24 mouse cellular contexts compared by ENCODE assay signal in genomic region chr14:99316275-99316674, GRCm38 (mm10). TPM values are rescaled to one million over a fixed set of nuclear protein-coding genes. Genes with fewer than 3 reads are reported as not detected.
DNase-seq lines count a peak whose midpoint lies in the region; ATAC-seq and TF ChIP-seq lines count a peak whose summit lies in the region.
"Had no signal": no experiment of that assay in that cellular context is flagged by ENCODE, and none has a peak within 500 bp of the region (broad histone marks: within the 10 kb centered on the region; RNA-seq: fewer than 3 reads in every experiment).

No protein-coding gene starts in this region.

- peak; percentile 30; the same call in 1 of the 2 replicates for ATAC-seq in intestine, embryonic 15.5 days
- ATAC-seq in kidney, embryonic 14.5 days (ENCODE audit: low FRiP score, low TSS enrichment), result no peak
- ATAC-seq: CD4-positive, CD25-positive, alpha-beta regulatory T cell, adult 4 months; forebrain, embryonic 13.5 days; hindbrain, postnatal 0 days had no signal

- no peak overlapping the region for H3ac ChIP-seq in myocyte (ENCODE audit: control insufficient read depth, insufficient read length)

- TF ChIP-seq POLR2A in myocyte (IDR thresholded peaks at IDR 0.05; ENCODE audit: insufficient read length, low read depth), result peak; percentile 42

- no peak overlapping the region for H3K4me3 ChIP-seq in intestine, embryonic 15.5 days (replicated peaks)
- H3K4me3 ChIP-seq in myocyte, result no peak overlapping the region
- H3K4me3 ChIP-seq in kidney, embryonic 14.5 days (ENCODE audit: low read length), result no peak overlapping the region
- H3K4me3 ChIP-seq: forebrain, embryonic 10.5 days; forebrain, embryonic 13.5 days; heart, adult 2 months; heart, embryonic 10.5 days; heart, embryonic 13.5 days had no signal

- no peak overlapping the region for H3K27ac ChIP-seq in intestine, embryonic 15.5 days
- H3K27ac ChIP-seq in kidney, embryonic 14.5 days (ENCODE audit: low read depth, low read length), result no peak overlapping the region
- H3K27ac ChIP-seq: forebrain, embryonic 10.5 days; forebrain, embryonic 13.5 days; heart, adult 2 months; heart, embryonic 10.5 days; heart, embryonic 13.5 days; hindbrain, embryonic 14.5 days; hindbrain, postnatal 0 days had no signal

- no peak overlapping the region for H3K4me2 ChIP-seq in intestine, embryonic 15.5 days (replicated peaks)
- H3K4me2 ChIP-seq in myocyte (ENCODE audit: low read depth), result no peak overlapping the region
- H3K4me2 ChIP-seq in kidney, embryonic 14.5 days (replicated peaks; ENCODE audit: low read depth, low read length), result no peak overlapping the region
- H3K4me2 ChIP-seq: forebrain, embryonic 13.5 days; heart, embryonic 13.5 days; hindbrain, embryonic 14.5 days had no signal

- H3K4me1 ChIP-seq in intestine, embryonic 15.5 days (replicated peaks), result no peaks in the 10 kb centered on the region
- H3K4me1 ChIP-seq in kidney, embryonic 14.5 days (ENCODE audit: control insufficient read depth, insufficient read depth, low read length), result no peaks in the 10 kb centered on the region
- H3K4me1 ChIP-seq: forebrain, embryonic 10.5 days; forebrain, embryonic 13.5 days; heart, embryonic 10.5 days; heart, embryonic 13.5 days had no signal

- 0 out of 2 replicates have a peak, but pooled peaks cover 3% of the 10 kb centered on the region for H3K36me3 ChIP-seq in intestine, embryonic 15.5 days
- H3K36me3 ChIP-seq in myocyte (ENCODE audit: control insufficient read depth, insufficient read depth), result peaks cover 22% of the 10 kb centered on the region
- H3K36me3 ChIP-seq in kidney, embryonic 14.5 days (ENCODE audit: control insufficient read depth, insufficient read depth, low read length), result no peaks in the 10 kb centered on the region

- H3K9ac ChIP-seq in intestine, embryonic 15.5 days, result no peak overlapping the region
- no peak overlapping the region for H3K9ac ChIP-seq in kidney, embryonic 14.5 days (ENCODE audit: low read depth, low read length)
- H3K9ac ChIP-seq: forebrain, embryonic 13.5 days; heart, embryonic 13.5 days; hindbrain, embryonic 14.5 days had no signal

- DNase-seq in R1 (ENCODE audit: low read depth, low spot score), result peak; percentile 46
- no peak for DNase-seq in layer of hippocampus, adult 9-11 months
- DNase-seq in cerebellum, postnatal 10 days, result no peak
- DNase-seq: adrenal gland, adult 2 months; adrenal gland, postnatal 14 days; cerebellum, adult 11 months; cerebellum, adult 2 months; cerebellum, adult 9-11 months; cerebellum, postnatal 36 days; gastrocnemius, postnatal 10 days; gastrocnemius, postnatal 36 days; heart, adult 2 months; heart, postnatal 14 days; heart, postnatal 4 days had no signal

- 89% methylated on average over 4 of the region's 4 CpGs for WGBS in intestine, embryonic 15.5 days
- WGBS in kidney, embryonic 14.5 days, result 97% methylated on average over 4 of the region's 4 CpGs

- H3K79me2 ChIP-seq in myocyte (ENCODE audit: control insufficient read depth, insufficient read depth), result peaks cover 6% of the 10 kb centered on the region

- H3K27me3 ChIP-seq in intestine, embryonic 15.5 days (replicated peaks), result no peaks in the 10 kb centered on the region
- H3K27me3 ChIP-seq in myocyte (ENCODE audit: control insufficient read depth, insufficient read depth, insufficient read length), result no peaks in the 10 kb centered on the region
- no peaks in the 10 kb centered on the region for H3K27me3 ChIP-seq in kidney, embryonic 14.5 days (ENCODE audit: control insufficient read depth, insufficient read depth, low read length)
- H3K27me3 ChIP-seq: forebrain, embryonic 13.5 days; heart, embryonic 13.5 days had no signal

- H3K9me3 ChIP-seq in intestine, embryonic 15.5 days, result no peaks in the 10 kb centered on the region
- H3K9me3 ChIP-seq in kidney, embryonic 14.5 days (ENCODE audit: control insufficient read depth, low read length), result no peaks in the 10 kb centered on the region
- H3K9me3 ChIP-seq: forebrain, embryonic 10.5 days; forebrain, embryonic 13.5 days; heart, embryonic 10.5 days; heart, embryonic 13.5 days had no signal

TF ChIP-seq in myocyte, 11 proteins besides CTCF, POLR2A, EP300 and RAD21:
- TF ChIP-seq MYOG (IDR thresholded peaks at IDR 0.05; ENCODE audit: control insufficient read depth in 1 of 3, insufficient read depth in 1 of 3, insufficient read length in 2 of 3, low read depth in 2 of 3) (no peak), POLR2AphosphoS2 (IDR thresholded peaks at IDR 0.05; ENCODE audit: insufficient read length, low read depth) (peak; percentile 91), MYOD1 (IDR thresholded peaks at IDR 0.05; ENCODE audit: control insufficient read depth in 1 of 3, insufficient read length in 2 of 3, low read depth in 2 of 3) (no peak), SRF (IDR thresholded peaks at IDR 0.05; ENCODE audit: control insufficient read depth, insufficient read length, low read depth) (no peak), TCF12 (IDR thresholded peaks at IDR 0.05; ENCODE audit: insufficient read depth, poor library complexity, severe bottlenecking) (no peak), CEBPB (IDR thresholded peaks at IDR 0.05; ENCODE audit: insufficient read depth, poor library complexity, severe bottlenecking) (no peak)

RNA-seq across cellular contexts. Expression of gene Klf5, which starts 17.8 kb away (rescaled TPM):
- polyA plus RNA-seq in intestine, embryonic 15.5 days (2015; fragmentation: Nextera tagmentation; extraction: Ambion mirVana), result 95.8 and 112 TPM in 2 replicates
- polyA plus RNA-seq in myocyte (2012; fragmentation: generic; extraction: Trizol), result 52.0 TPM
- polyA plus RNA-seq in kidney, embryonic 14.5 days (2014; fragmentation: Nextera tagmentation; extraction: Ambion mirVana), result 10.3 and 10.7 TPM in 2 replicates
